Mouse (Mus musculus) small intestine, adult 2 months (tissue): ENCODE measurements around the gene Pard3.

ENCODE experiments used
- CTCF ChIP-seq: fragments of 200-500 bp; IDR thresholded peaks from 2 replicates; pipeline ENCODE4 v1.5.1; 2012; ENCODE audit warnings: low read depth, mild to moderate bottlenecking, control low read depth, inconsistent platforms, low read length, moderate library complexity, mixed read lengths; ENCODE audit not compliant: insufficient replicate concordance, insufficient read length; ENCODE audit errors: extremely low read depth
- POLR2A ChIP-seq: fragments of 200-500 bp; IDR thresholded peaks from 2 replicates; pipeline ENCODE4 v1.6.1; 2012; ENCODE audit warnings: low read depth, mild to moderate bottlenecking, control low read depth, inconsistent platforms, low read length, moderate library complexity

DNA sequence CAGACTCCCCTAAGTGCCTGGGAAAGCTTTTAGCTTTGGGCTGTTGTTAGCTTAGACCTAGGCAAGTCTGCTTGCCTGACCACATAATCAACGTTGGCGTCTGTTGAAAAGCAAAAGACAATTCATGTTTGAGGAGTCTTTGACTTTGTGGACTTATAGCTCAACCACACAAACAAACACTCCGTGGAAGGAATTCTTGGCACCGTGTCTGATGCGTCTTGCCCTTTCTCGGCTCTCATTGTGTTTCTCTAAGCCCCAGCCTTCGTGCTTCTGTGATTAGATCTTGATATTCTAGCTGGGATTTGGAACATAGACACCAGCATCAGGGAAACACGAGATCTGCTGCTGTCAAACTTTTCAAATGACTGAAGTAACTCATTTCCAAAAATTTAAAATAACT is 61.1 kb downstream of the Pard3 start:
- TF ChIP-seq CTCF = no peak
- no peak for TF ChIP-seq POLR2A
